Mouse (Mus musculus) skeletal muscle tissue, adult 2 months (tissue): ENCODE measurements around the gene Nf1.

Experiments
- DNase-seq: peaks from one replicate; pipeline ENCODE4 v3.0.0-alpha.2; 2012; ENCODE audit warnings: low read depth, low spot score

Gene Nf1

DNA sequence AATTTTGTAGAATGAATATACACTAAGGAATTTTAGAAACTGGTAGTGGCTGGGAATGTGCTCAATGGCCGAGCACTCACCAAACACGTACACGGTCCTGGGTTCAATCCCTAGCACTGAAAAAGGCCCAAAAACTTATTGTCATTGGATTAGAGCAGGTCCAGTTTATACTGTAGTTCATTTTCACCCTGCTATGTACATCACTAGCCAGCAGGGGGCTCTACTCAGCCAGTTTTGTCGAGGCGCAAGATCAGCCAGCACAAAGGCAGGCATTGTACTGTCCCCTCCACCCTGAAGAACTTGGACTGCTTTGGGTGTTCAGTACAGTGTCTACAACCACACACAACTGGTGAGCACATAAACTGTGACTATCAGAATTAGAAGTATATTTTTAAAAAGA is 244.7 kb downstream of the Nf1 start:
- peak; percentile 46 for DNase-seq

DNA sequence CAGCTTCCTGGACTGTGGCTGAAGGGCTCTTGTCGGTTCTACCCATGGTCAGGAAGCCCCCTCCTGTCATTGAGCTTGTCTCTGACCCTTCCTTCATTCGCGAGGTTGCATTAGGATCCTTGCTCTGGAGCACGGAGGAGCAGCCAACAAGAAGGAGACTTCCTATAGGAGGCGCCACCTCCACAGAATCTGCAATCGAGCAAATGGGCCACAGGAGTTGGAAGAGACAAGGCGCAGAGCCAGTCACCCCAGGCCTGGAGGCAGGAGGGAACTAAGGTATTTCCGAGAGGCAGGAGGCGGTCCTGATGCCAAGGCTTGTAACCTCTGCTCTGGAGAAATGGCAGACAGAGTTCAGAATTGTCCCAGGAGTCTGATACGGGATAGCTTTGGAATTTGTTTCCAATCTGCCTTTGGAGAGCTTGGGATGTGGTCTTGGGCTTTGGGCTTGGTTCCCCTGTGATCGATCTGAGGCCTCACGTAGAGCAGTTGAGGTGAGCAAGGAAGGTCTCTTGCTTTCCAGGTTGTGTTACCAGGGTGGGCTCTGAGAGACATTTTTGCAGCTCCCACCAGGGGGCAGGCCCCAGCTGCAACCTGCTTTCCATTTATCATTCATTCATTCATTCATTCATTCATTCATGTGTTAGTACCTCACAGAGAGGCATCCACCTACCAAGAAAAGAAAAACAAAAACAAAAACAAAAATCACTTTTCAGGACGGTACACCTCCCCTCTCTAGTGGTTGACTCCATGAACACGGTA is 250.0 kb downstream of the Nf1 start:
- no peak for DNase-seq

DNA sequence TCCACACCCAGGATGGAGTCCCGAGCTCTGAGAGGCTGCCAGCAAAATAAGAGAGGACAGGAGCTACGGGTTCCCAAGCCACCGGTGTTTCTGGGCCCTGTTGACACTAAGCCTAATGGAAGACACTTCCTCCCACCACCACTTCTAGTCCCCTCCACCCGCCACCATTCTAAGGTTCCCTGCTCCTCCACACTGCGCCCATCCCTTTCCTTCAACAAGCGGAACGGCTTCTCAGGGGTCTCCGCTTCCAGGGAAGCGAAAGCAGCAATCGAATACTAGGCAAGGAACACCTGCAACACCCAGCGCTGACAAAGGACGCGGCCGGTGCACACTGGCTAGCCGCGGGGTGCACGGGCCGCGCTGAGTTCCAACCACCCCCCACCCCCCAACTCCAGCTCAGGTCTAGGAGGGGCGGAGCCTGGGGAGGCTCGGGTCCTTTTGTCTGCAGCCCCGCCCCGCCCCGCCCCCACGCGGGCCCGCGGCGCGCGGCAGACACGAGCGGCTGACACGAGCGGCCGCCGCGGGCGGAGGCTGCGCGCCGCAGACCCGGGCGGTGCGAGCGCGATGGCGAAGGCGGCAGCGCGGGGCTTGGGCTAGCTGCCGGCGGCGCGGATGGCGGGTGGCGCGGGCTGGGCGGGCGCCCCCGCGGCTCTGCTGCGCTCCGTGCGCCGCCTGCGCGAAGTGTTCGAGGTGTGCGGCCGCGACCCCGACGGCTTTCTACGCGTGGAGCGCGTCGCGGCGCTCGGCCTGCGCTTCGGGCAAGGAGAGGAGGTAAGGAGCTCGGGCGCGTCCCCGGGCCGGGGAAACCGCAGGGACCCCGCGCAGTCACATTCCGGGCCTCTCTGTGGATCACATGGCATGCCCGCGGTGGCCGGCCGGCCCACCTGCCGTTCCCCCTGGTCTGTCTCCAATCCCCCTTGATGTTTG is 251.4 kb downstream of the Nf1 start, which contains the start of gene Rab11fip4:
Rab11fip4 (plus strand) TSS at position 549 of the 927 bp plus-strand sequence.
- no peak for DNase-seq

DNA sequence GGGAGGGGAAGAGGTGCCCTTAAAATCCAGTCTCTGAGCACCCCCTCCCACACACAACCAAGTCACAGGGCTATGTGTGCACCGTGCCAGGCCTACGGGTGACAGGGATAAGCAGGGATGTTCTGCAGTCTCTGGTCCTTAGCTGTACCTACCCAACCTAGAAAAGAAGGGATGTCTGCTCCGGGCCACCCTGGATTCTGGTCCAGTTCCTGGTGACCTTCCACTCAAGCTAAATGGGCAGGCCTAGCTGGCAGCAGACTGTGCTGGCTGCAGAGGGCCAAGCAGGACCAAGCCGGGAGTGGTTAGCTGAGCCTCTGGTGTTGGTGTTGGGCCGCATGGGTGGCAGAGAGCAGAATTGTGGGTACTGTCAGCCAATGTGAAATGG is 252.1 kb downstream of the Nf1 start:
- DNase-seq, result no peak

DNA sequence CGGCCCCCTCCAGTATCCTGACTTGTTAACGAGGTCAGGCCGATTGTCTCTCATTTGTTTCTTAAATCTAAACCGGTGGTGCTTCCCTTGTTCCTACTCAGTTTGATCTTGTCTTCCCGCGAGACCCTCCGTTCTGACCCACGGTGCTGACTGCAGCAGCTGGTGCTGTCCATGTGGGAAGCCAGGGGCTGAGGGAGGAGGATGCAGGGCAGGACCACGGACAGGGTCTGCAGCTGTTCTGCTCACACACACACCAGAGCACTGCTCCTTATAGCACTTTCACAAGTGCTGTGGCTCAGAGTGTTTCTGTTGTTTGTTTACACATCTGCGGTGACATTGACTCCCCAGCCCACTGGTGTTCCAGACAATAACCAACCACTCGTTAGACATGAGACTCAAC is 254.0 kb downstream of the Nf1 start:
- no peak for DNase-seq

DNA sequence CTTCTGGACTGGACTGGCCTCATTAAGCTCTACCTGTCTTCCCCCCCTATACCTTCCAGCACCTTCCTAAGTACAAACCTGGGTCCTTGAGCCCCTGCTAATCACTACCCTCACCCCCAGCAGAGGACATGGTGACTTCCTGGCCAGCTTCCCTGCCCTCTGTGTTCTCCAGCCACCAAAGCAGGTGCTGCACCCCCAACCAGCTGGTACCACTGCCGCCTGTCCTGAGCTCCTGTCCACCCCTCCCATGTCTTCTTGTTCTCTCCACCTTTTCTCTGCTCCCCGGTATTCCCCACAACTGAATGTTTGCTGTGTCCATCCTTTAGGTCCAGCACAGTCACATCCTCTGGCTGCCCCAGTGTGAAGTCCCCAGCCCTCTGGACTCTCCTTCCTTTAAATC is 271.0 kb downstream of the Nf1 start:
- no peak for DNase-seq

DNA sequence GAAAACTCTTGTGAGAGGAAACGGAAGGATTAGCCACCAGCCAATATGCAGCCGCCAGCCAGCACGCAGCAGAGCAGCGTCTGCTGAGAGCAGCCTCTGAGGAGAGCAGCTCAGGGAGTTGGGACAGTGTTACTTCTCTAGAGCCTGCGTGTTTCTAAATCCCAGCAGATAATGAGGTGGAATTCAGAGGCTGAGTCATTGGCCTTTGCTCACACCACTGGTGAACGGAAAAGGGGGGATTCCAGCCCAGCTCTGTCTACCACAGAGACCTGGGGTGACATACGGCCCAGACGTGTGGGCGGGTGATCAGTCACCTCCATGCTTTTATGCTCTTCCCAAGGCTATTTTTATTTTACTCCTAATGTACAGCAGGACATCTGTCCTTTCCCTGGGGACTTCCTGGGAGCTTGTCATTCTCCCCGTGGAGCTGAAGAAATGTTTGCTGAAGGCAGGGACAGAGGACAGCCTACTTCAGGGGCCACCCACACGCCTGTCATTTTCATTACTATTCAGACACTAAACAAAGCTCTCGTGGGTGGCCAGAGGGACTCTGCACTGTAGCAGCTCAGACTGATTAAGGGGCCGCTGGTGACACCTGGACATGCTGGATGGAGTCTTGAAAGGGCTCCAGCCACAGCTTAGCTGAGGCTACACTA is 271.6 kb downstream of the Nf1 start:
- DNase-seq, result no peak

DNA sequence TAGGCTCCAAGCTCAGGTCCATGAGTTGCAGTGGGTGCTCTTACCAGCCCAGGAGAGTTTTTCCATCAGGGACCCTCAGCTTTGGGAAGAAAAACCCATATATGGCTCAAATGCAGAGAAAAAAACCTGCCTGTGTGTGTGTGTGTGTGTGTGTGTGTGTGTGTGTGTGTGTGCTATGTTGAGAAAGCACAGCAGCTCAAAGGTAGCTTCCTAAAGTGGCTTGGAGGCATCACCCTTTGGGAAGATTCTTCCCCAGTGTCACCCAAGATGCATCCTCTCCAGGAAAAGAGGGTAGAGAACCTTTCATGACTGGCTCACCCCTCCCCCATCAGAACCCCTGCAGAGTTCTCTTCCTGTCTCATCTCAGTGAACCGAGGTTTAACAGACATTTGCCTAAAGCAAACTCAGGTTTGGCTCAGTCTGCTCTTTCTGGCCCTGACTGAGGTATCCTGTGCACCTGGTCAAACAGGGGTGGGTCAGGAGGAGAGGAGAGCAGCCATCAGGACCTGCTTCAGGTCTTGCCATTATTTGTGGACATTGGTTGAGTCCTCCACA is 272.6 kb downstream of the Nf1 start:
- DNase-seq, result no peak

DNA sequence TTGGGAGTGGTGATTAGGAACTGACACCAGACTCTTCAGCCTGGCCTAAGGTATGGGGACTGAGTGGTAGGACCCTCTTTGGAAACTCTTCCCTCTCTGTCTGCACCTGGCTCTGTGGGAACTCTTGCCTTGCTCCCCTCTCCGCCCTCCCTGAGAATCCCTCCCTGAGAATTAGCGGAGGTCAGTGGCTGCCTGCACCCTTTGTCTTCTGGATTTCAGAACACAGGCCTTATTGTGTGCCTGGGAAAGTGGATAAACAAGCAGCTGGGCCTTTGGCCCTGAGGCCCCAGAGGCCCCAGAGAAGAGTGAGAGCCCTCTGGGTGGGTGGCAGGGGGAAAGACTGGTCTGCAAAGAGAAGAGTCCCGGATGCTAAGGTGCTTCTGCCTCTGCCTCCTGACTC is 273.6 kb downstream of the Nf1 start:
- DNase-seq, result no peak

DNA sequence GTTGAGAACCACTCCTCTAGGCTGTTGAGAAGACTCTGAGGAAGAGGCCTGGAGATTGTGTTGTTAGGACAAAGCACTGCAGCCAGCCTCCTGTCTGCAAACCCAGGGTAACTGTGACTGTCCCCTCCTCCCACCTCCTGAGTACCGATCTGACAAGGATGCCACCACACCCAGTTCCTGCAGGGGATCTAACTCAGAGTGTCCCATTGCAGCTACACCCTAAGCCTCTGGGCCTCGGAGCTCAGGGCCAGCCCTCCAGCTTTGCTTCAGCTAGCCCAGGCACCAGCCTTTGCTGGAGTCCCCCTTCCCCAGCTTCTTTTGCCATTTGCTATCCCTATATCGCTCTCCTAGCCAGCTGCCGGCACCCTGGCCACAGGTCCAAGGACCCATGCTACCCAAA is 274.2 kb downstream of the Nf1 start:
- DNase-seq, result no peak

DNA sequence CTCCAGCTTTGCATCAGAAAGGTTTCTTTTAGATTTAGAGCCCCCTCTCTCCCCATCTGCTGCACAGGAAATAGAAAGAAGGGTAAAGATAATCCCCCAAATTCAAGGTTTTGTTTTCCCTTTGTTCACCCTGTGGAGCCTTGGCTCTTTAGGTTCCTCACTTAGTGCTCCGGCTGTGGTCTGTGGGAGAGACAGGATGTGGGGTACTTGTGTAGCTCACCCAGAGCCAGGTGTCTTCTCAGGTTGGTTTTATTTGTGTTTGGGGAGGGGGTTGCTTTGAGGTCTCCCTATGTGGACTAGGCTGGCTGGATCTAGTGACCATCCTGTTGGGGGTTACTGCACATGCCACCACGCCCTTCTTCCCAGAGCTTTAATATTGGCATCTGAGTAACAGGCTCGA is 275.4 kb downstream of the Nf1 start:
- DNase-seq, result no peak

DNA sequence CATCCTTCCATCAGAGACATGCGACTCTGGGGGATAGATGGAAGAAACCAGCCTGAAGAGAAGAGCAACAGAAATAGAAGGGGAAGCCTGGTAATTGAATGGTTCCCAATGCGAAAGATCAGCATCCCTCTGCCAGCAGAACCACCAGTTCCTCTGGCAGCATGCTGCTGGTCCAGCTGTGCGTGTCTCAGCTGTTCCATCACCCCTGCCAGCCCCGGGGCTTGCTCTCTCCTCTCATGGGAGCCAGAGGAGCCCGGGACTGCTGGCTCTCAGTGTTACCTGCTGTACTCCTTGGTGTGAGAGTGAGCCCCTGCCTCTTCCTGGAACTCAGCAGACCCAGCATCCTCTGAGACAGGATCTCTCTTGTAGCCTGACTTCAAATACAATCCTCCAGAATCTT is 276.4 kb downstream of the Nf1 start:
- no peak for DNase-seq

DNA sequence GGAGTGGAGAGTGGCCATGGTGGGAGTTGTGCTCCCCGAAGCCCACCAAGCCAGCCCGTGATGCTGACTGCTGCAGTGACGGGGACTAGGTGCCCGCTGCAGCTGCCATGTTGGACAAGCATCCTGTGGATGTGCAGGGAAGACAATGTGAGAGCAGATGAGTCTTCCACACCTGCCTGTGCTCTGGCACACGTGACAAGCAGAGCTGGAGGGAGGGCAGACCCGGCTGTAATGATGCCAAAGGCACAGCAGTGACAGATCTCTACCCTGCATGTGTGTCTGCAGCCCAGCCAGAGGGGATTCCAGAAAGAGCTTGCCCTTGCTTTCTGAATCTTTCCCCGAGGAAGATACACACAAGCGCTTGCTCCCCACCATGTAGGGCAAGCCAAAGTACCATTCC is 278.5 kb downstream of the Nf1 start:
- DNase-seq, result no peak

DNA sequence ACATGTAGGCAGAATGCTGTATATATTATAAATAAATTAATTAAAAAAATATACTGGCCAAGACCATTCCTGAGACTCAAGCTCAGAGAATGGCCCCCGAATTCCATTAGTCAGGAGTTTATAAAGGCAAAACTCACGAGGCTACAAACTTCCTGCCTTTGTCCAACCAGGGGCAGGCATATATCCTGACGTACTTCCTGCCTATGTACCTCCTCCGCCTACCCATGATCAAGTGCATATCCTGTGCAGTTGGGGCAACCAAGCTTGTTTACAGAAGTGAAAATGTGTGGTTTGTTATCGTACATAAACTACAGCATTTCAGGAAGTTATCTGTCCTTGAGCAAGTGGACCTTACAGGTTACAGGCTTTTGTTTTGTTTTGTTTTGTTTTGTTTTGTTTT is 283.5 kb downstream of the Nf1 start:
- DNase-seq, result peak; percentile 36

DNA sequence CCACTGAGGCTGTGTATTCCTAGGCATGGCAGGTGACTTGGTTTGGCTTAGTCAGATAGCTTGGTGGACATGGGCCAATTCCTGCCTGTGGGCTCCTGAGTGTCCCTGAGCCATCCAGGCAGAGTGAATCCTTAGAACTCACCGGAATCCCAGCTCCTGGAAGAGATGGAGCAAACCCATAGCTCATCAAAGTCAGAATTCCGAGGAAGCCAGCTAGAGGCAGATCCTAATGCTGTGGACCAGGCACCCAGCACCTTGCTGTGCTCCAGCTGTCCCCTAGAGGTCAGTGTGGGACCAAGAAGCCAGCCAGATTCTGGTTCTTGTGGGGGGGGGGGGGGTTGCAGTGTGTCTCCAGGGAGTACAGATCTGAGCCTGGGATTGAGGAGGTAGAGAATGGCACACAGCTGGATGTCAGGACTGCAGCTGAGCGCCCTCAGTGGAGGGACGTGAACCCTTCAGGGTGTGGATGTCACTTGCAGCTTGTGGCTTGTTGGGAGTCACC is 285.4 kb downstream of the Nf1 start:
- DNase-seq, result peak; percentile 48

DNA sequence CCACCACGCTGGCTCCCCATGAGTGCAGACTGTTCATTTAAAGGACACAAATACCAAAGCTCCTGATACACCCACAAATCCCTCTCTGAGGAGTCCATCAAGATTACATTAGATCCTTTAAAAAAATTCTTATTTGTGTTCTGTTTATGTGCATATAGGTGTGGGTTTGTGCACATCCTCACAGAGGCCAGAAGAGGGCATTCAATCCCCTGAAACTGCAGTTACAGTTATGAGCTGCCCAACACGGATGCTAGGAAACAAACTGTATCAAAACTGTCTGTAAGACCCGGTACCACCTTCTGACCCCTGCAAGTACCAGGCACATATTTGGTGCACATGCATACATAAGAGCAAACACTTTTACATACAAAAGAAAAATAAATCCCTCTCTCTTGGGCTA is 289.2 kb downstream of the Nf1 start:
- DNase-seq, result no peak

DNA sequence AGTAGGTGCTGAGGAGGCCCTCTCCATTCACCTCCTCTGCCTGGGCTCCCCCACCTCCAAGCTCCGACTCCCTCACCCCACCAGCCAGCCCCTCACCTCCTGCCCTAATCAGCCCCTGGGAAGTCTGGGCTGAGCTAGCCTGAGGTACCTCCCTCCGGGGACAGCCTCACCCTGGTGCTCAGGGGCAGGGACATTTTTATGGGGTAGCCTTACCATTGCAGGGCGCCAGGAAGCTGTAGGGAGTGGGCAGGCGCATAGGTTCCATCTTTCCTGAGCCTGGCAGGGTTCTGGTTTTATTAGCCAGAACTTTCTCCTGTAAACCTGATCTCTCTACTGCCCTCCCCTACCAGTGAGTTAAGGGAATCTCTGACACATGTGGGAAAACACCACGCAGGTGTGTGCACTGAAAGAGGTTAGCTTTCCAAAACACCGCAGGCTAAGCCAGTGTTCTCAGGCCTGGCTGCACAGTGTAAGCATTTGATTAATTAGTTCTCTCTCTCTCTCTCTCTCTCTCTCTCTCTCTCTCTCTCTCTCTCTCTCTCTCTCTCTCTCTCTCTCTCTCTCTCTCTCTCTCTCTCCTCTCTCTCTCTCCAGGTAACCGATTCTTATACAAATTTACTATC is 290.4 kb downstream of the Nf1 start:
- no peak for DNase-seq

DNA sequence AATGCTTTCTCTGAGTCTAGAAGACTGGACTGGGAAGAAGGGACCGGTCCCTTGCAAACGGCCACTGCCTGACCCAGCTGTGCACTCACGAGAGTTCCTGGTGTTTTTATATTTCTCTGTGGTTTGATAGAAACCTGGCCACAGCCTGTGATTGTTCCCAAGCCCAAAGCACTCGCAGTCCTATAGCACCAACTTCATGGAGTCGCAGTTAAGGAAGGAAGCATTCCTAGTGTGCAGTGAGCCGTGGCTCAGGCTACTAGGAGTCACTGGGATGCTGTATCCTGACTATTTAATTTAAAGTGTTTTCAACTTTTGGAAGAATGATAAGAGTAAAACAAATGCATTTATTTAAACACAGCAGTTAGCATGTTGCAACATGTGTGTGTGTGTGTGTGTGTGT is 291.0 kb downstream of the Nf1 start:
- DNase-seq, result no peak
